Mouse (Mus musculus) embryonic facial prominence, embryonic 12.5 days (tissue): ENCODE results near the gene Zfp3. TPM values are rescaled to one million over a fixed set of nuclear protein-coding genes. Genes with fewer than 3 reads are reported as not detected.
"Not testable (repeated sequence)": the region's sequence is repeated elsewhere in the genome, so short reads cannot be mapped to it uniquely, and the experiment has no call there.

Experiments
- ATAC-seq: fragments of 200-750 bp; cut with Nextera tagmentation; 2 replicates; pipeline ENCODE4 v1.8.0; 2017; ENCODE audit not compliant: insufficient number of reproducible peaks, insufficient read depth, low FRiP score, low TSS enrichment
- H3K27ac ChIP-seq: fragments of 300-500 bp; sonication (generic); 2 replicates; pipeline ENCODE4 v1.5.1; 2016; ENCODE audit warnings: mild to moderate bottlenecking
- H3K27me3 ChIP-seq: fragments of 300-500 bp; sonication (generic); 2 replicates; pipeline ENCODE4 v1.6.1; 2016; ENCODE audit warnings: mild to moderate bottlenecking, moderate library complexity
- H3K36me3 ChIP-seq: fragments of 300-500 bp; sonication (generic); 2 replicates; pipeline ENCODE4 v1.6.1; 2016; ENCODE audit warnings: mild to moderate bottlenecking
- H3K4me1 ChIP-seq: fragments of 300-500 bp; sonication (generic); 2 replicates; pipeline ENCODE4 v1.6.1; 2016
- H3K4me2 ChIP-seq: fragments of 300-500 bp; sonication (generic); replicated peaks from 2 replicates; pipeline ENCODE4 v1.6.1; 2016; ENCODE audit warnings: mild to moderate bottlenecking, moderate library complexity
- H3K4me3 ChIP-seq: fragments of 300-500 bp; sonication (generic); 2 replicates; pipeline ENCODE4 v1.5.1; 2016; ENCODE audit warnings: mild to moderate bottlenecking
- H3K9ac ChIP-seq: fragments of 300-500 bp; sonication (generic); 2 replicates; pipeline ENCODE4 v1.6.1; 2016; ENCODE audit warnings: mild to moderate bottlenecking, moderate library complexity
- H3K9me3 ChIP-seq: fragments of 300-500 bp; sonication (generic); 2 replicates; pipeline ENCODE4 v1.6.1; 2016; ENCODE audit warnings: mild to moderate bottlenecking, moderate library complexity
- WGBS: fragments of 180-500 bp; shearing (Covaris S2); methylation state at CpG from one replicate; pipeline ENCODE4 v1.1.7; 2016; 5-methylcytosine and 5-hydroxymethylcytosine counted together
- polyA plus RNA-seq: library from polyadenylated mRNA; unstranded; fragments of >200 nt; fragmentation: Nextera tagmentation; extraction: Ambion mirVana; gene quantifications from 2 replicates; pipeline ENCODE4 v1.2.1, GENCODE M21; 2016

Gene Zfp3
- polyA plus RNA-seq, 1 experiment from 2014 or later, result 7.5 TPM

DNA sequence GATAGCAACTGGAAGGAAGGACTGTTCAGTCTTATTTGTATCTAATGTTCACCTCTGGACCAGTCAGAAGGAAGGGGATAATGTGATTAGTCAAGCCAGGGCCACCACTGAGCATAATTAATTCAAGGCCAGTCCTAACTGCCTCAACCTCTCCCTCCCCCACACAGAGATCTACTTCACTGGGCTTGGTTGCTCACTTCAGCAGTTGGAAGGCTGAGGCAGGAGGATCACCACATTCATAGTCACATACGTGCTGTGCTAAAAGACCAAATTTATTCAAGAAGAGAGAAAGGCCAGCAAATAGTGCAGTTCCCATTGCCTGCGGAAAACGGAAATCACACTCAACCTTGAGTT, 450 bp upstream of the Zfp3 start:
- Histone ChIP-seq H3K27me3 (no peaks in the 10 kb centered on the region), H3K4me3 (peak overlapping the region; percentile 81), H3K9me3 (no peaks in the 10 kb centered on the region), H3K27ac (peak overlapping the region; percentile 81), H3K9ac (peak overlapping the region; percentile 78; the same call in 1 of the 2 replicates), H3K36me3 (0 out of 2 replicates have a peak, but pooled peaks cover 2% of the 10 kb centered on the region), H3K4me1 (no peaks in the 10 kb centered on the region), H3K4me2 (peak overlapping the region; percentile 59)
- ATAC-seq, result no peak
- 36% methylated on average over 3 of the region's 3 CpGs for WGBS

DNA sequence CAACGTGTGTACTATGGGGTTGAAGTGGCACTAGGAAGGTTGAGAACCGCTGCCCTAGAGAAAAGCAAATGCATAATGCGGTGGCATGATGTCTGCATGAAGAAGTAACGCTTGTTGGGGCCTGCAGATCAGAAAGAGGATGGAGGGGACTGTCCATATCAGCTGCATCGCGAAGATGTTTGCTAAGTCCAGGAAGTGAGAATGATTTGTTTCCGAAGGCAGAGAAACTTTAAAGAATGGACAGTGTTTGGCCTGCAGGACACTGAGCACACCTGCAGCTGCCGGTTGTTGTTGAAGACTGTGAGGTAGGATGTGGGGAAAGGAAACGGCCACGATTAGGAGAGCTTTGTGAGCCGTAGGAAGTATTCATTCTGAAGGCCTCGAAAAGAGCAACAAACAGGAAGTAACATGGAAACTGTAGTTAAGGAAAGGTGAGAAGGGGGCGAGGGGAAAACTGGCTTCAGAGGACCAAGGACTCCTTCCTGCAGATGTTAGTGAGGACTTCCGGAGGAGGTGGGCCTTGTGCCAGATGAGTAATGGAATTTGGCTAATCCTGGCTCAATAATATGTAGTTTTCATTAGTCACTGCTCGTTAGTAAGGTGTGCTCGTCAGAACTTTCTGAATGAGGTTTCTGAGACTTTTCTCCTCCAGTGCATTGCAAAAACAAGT, 1.9 kb downstream of the Zfp3 start:
- Histone ChIP-seq H3K4me1 (no peaks in the 10 kb centered on the region), H3K27me3 (no peaks in the 10 kb centered on the region), H3K4me2 (no peak overlapping the region), H3K4me3 (no peak overlapping the region), H3K9me3 (no peaks in the 10 kb centered on the region), H3K27ac (no peak overlapping the region), H3K9ac (no peak overlapping the region), H3K36me3 (0 out of 2 replicates have a peak, but pooled peaks cover 2% of the 10 kb centered on the region)
- ATAC-seq, result no peak
- 80% methylated on average over 16 of the region's 16 CpGs for WGBS

GRCm38 (mm10) chr11:70770804-70771203, 6.8 kb downstream of the Zfp3 start:
- Histone ChIP-seq H3K27ac (no peak overlapping the region), H3K9ac (no peak overlapping the region), H3K27me3 (no peaks in the 10 kb centered on the region), H3K9me3 (no peaks in the 10 kb centered on the region), H3K36me3 (peaks cover 24% of the 10 kb centered on the region), H3K4me1 (no peaks in the 10 kb centered on the region), H3K4me2 (no peak overlapping the region), H3K4me3 (no peak overlapping the region)
- WGBS, result 88% methylated on average over 3 of the region's 3 CpGs
- no peak for ATAC-seq

- ATAC-seq, result 0 out of 2 replicates have a peak, but pooled peaks have one; percentile 52
- WGBS, result 26% methylated on average over 17 of the region's 17 CpGs
- H3K4me2 ChIP-seq, result no peak overlapping the region
- H3K36me3 ChIP-seq, result peaks cover 14% of the 10 kb centered on the region
- no peaks in the 10 kb centered on the region for H3K9me3 ChIP-seq
- H3K4me3 ChIP-seq, result no peak overlapping the region
- 0 out of 2 replicates have a peak overlapping the region, but pooled peaks have one; percentile 7 for H3K9ac ChIP-seq
- no peaks in the 10 kb centered on the region for H3K27me3 ChIP-seq
- H3K4me1 ChIP-seq, result no peaks in the 10 kb centered on the region
- no peak overlapping the region for H3K27ac ChIP-seq
These were observed 13.0 kb downstream of the Zfp3 start for GRCm38 (mm10) chr11:70776830-70777571.

DNA sequence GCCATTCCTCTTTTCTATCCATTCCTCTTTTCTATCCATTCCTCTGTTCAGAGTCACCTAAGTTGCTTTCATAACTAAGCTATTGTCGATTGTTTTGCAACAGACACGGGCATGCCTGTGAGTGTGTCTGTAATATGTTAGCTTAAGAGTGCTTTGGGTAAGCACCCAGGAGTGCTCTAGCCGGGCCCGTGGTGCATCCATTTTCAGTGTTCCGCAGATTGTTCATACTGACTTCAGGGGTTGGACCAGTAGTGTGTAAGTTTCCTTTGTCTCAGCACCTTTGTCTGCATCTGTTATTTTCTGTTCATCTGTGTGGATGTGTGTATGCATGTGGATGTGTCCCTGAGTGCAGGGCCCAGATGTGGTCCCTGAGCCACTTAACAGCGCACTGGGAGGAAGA, 13.6 kb downstream of the Zfp3 start:
- WGBS, result 64% methylated on average over 6 of the region's 6 CpGs
- Histone ChIP-seq H3K4me2 (no peak overlapping the region), H3K36me3 (peaks cover 8% of the 10 kb centered on the region), H3K4me1 (no peaks in the 10 kb centered on the region), H3K9ac (no peak overlapping the region), H3K9me3 (no peaks in the 10 kb centered on the region), H3K27ac (no peak overlapping the region), H3K27me3 (no peaks in the 10 kb centered on the region), H3K4me3 (no peak overlapping the region)
- ATAC-seq, result no peak

DNA sequence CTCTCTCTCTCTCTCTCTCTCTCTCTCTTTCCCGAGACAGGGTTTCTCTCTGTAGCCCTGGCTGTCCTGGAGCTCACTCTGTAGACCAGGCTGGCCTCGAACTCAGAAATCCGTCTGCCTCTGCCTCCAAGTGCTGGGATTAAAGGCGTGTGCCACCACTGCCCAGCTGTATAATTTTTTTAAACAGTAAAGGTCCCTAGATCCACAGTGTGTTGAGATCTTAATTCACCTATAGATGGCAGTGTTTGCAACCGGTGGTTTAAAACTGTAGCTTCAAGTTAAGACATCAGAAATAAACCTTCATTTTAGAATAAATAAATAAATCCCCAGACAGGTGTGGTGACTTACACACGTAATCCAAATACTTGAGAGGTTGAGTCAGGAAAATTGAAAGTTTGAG, 14.0 kb downstream of the Zfp3 start:
- H3K4me3 ChIP-seq, H3K4me1 ChIP-seq, ATAC-seq, H3K9ac ChIP-seq, H3K27me3 ChIP-seq, H3K27ac ChIP-seq, H3K9me3 ChIP-seq, H3K4me2 ChIP-seq, H3K36me3 ChIP-seq: not testable (repeated sequence)
- WGBS, result 28% methylated on average over 6 of the region's 6 CpGs

GRCm38 (mm10) chr11:70785908-70786307, 21.9 kb downstream of the Zfp3 start:
- Histone ChIP-seq H3K36me3 (no peaks in the 10 kb centered on the region), H3K4me1 (no peaks in the 10 kb centered on the region), H3K27me3 (no peaks in the 10 kb centered on the region), H3K9me3 (no peaks in the 10 kb centered on the region), H3K4me2 (no peak overlapping the region), H3K27ac (no peak overlapping the region), H3K9ac (no peak overlapping the region), H3K4me3 (no peak overlapping the region)
- ATAC-seq, result no peak
- 71% methylated on average over 2 of the region's 2 CpGs for WGBS

- Histone ChIP-seq H3K9me3 (no peaks in the 10 kb centered on the region), H3K27me3 (no peaks in the 10 kb centered on the region), H3K4me1 (no peaks in the 10 kb centered on the region), H3K4me3 (no peak overlapping the region), H3K4me2 (no peak overlapping the region), H3K36me3 (no peaks in the 10 kb centered on the region), H3K9ac (no peak overlapping the region), H3K27ac (no peak overlapping the region)
- 73% methylated on average over 11 of the region's 11 CpGs for WGBS
- no peak for ATAC-seq
These were observed 23.0 kb downstream of the Zfp3 start for GRCm38 (mm10) chr11:70787052-70787451.

- no peak for ATAC-seq
- Histone ChIP-seq H3K4me3 (no peak overlapping the region), H3K9ac (no peak overlapping the region), H3K27ac (no peak overlapping the region), H3K4me2 (no peak overlapping the region), H3K27me3 (no peaks in the 10 kb centered on the region), H3K36me3 (no peaks in the 10 kb centered on the region), H3K4me1 (no peaks in the 10 kb centered on the region), H3K9me3 (no peaks in the 10 kb centered on the region)
- WGBS, result 88% methylated on average over 10 of the region's 10 CpGs
These were observed 25.1 kb downstream of the Zfp3 start for GRCm38 (mm10) chr11:70788972-70789655.

- Histone ChIP-seq H3K9me3 (no peaks in the 10 kb centered on the region), H3K9ac (no peak overlapping the region), H3K4me3 (no peak overlapping the region), H3K4me2 (no peak overlapping the region), H3K36me3 (no peaks in the 10 kb centered on the region), H3K27ac (no peak overlapping the region), H3K4me1 (no peaks in the 10 kb centered on the region), H3K27me3 (no peaks in the 10 kb centered on the region)
- no peak for ATAC-seq
- 97% methylated on average over 2 of the region's 2 CpGs for WGBS
These were observed 26.4 kb downstream of the Zfp3 start for GRCm38 (mm10) chr11:70790426-70790825.

GRCm38 (mm10) chr11:70790874-70791551, 27.0 kb downstream of the Zfp3 start:
- H3K4me1 ChIP-seq, result no peaks in the 10 kb centered on the region
- H3K27me3 ChIP-seq, result no peaks in the 10 kb centered on the region
- no peak overlapping the region for H3K4me2 ChIP-seq
- H3K9ac ChIP-seq, result no peak overlapping the region
- H3K4me3 ChIP-seq, result no peak overlapping the region
- ATAC-seq, result no peak
- H3K9me3 ChIP-seq, result no peaks in the 10 kb centered on the region
- H3K36me3 ChIP-seq, result no peaks in the 10 kb centered on the region
- H3K27ac ChIP-seq, result no peak overlapping the region
- WGBS, result 72% methylated on average over 7 of the region's 7 CpGs
